Mouse (Mus musculus): Measurements from ENCODE around the gene Atp6v0e. TPM values are rescaled to one million over a fixed set of nuclear protein-coding genes. Genes with fewer than 3 reads are reported as not detected.

Gene Atp6v0e
- polyA plus RNA-seq, 1 experiment from 2014 or later: 85.8 TPM

- Histone ChIP-seq H3K4me1 (peaks cover 3% of the 10 kb centered on the region), H3K27me3 (replicated peaks) (peaks cover 8% of the 10 kb centered on the region; the same call in 1 of the 2 replicates), H3K27ac (replicated peaks) (no peak overlapping the region), H3K9ac (replicated peaks) (no peak overlapping the region), H3K4me3 (replicated peaks) (no peak overlapping the region), H3K36me3 (no peaks in the 10 kb centered on the region), H3K4me2 (no peak overlapping the region), H3K9me3 (replicated peaks) (no peaks in the 10 kb centered on the region)
- ATAC-seq (ENCODE audit: low FRiP score): no peak
- 55% methylated on average over 4 of the region's 4 CpGs for WGBS
These were observed 8.2 kb downstream of the Atp6v0e start for GRCm38 (mm10) chr17:26671268-26671667.

DNA sequence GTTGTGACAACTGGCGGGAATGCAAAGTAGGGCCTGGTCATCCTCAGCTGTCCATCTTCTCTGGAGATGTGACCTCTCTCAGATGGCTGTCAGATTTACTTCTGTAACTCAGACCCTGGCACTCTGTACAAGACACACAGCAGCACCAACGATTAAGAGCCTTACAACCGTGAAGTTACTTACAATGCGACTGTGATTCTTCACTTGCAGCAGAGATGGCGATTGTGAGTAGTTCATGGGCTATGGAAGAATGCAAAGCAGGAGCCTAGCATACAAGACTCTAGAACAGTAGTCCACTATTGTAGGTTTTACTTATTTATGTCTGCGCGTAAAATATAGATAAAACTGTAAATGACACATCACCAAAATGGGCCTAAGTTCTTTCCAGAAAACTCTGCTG, 12.8 kb downstream of the Atp6v0e start:
- Histone ChIP-seq H3K4me1 (peaks cover 32% of the 10 kb centered on the region), H3K27ac (replicated peaks) (peak overlapping the region; percentile 93), H3K27me3 (replicated peaks) (peaks cover 8% of the 10 kb centered on the region; the same call in 1 of the 2 replicates), H3K36me3 (peaks cover 4% of the 10 kb centered on the region), H3K4me3 (replicated peaks) (peak overlapping the region; percentile 97), H3K9me3 (replicated peaks) (no peaks in the 10 kb centered on the region), H3K9ac (replicated peaks) (peak overlapping the region; percentile 84), H3K4me2 (peak overlapping the region; percentile 72)
- ATAC-seq (ENCODE audit: low FRiP score): peak; percentile 51
- WGBS: 25% methylated on average over 7 of the region's 7 CpGs

DNA sequence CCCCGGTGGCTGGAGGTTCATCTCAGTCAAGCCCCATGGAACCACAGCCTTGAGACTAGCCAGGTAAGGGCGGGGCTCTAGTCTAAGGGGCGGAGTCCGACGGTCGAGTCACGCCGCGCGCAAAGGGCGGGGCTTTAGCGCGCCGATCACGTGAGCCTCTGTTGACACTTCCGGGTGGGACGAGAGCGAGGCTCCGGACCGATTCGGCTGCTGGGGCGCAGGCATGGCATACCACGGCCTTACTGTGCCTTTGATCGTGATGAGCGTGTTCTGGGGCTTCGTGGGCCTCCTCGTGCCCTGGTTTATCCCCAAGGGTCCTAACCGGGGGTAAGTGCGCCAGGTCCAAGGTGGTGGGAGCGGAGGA, 13.2 kb downstream of the Atp6v0e start:
- Histone ChIP-seq H3K27ac (replicated peaks) (peak overlapping the region; percentile 93), H3K9me3 (replicated peaks) (no peaks in the 10 kb centered on the region), H3K4me1 (peaks cover 32% of the 10 kb centered on the region), H3K4me2 (peak overlapping the region; percentile 72), H3K4me3 (replicated peaks) (peak overlapping the region; percentile 97), H3K27me3 (replicated peaks) (peaks cover 8% of the 10 kb centered on the region; the same call in 1 of the 2 replicates), H3K9ac (replicated peaks) (peak overlapping the region; percentile 84), H3K36me3 (peaks cover 4% of the 10 kb centered on the region)
- WGBS: under 1% methylated on average over 30 of the region's 30 CpGs
- ATAC-seq (ENCODE audit: low FRiP score): peak; percentile 98

GRCm38 (mm10) chr17:26676616-26677376, 13.8 kb downstream of the Atp6v0e start:
- Histone ChIP-seq H3K27ac (replicated peaks) (peak overlapping the region; percentile 93), H3K4me3 (replicated peaks) (peak overlapping the region; percentile 97), H3K4me1 (peaks cover 32% of the 10 kb centered on the region), H3K9me3 (replicated peaks) (no peaks in the 10 kb centered on the region), H3K4me2 (peak overlapping the region; percentile 72), H3K36me3 (peaks cover 4% of the 10 kb centered on the region), H3K27me3 (replicated peaks) (peaks cover 8% of the 10 kb centered on the region; the same call in 1 of the 2 replicates), H3K9ac (replicated peaks) (peak overlapping the region; percentile 84)
- WGBS: 2% methylated on average over 26 of the region's 26 CpGs
- peak; percentile 91 for ATAC-seq (ENCODE audit: low FRiP score)

- WGBS: 81% methylated on average over 7 of the region's 7 CpGs
- H3K27me3 ChIP-seq (replicated peaks): peaks cover 3% of the 10 kb centered on the region; the same call in 1 of the 2 replicates
- H3K4me3 ChIP-seq (replicated peaks): peak overlapping the region; percentile 97; the same call in 1 of the 2 replicates
- peak overlapping the region; percentile 6 for H3K9ac ChIP-seq (replicated peaks)
- H3K4me1 ChIP-seq: peaks cover 32% of the 10 kb centered on the region
- peak overlapping the region; percentile 72 for H3K4me2 ChIP-seq
- H3K27ac ChIP-seq (replicated peaks): no peak overlapping the region
- H3K9me3 ChIP-seq (replicated peaks): no peaks in the 10 kb centered on the region
- no peak for ATAC-seq (ENCODE audit: low FRiP score)
- H3K36me3 ChIP-seq: peaks cover 4% of the 10 kb centered on the region
These were observed 14.9 kb downstream of the Atp6v0e start for GRCm38 (mm10) chr17:26677711-26678637.

GRCm38 (mm10) chr17:26681276-26681675, 18.2 kb downstream of the Atp6v0e start:
- H3K27me3 ChIP-seq (replicated peaks): no peaks in the 10 kb centered on the region
- no peak for ATAC-seq (ENCODE audit: low FRiP score)
- H3K36me3 ChIP-seq: peaks cover 12% of the 10 kb centered on the region
- H3K9me3 ChIP-seq (replicated peaks): no peaks in the 10 kb centered on the region
- WGBS: 88% methylated on average over 6 of the region's 6 CpGs
- H3K9ac ChIP-seq (replicated peaks): no peak overlapping the region
- H3K4me3 ChIP-seq (replicated peaks): no peak overlapping the region
- H3K27ac ChIP-seq (replicated peaks): no peak overlapping the region
- no peak overlapping the region for H3K4me2 ChIP-seq
- H3K4me1 ChIP-seq: peaks cover 29% of the 10 kb centered on the region

- Histone ChIP-seq H3K9ac (replicated peaks) (no peak overlapping the region), H3K4me1 (peaks cover 22% of the 10 kb centered on the region), H3K36me3 (peaks cover 9% of the 10 kb centered on the region), H3K27ac (replicated peaks) (no peak overlapping the region), H3K4me3 (replicated peaks) (no peak overlapping the region), H3K27me3 (replicated peaks) (no peaks in the 10 kb centered on the region), H3K9me3 (replicated peaks) (no peaks in the 10 kb centered on the region), H3K4me2 (no peak overlapping the region)
- ATAC-seq (ENCODE audit: low FRiP score): no peak
- 93% methylated on average over 17 of the region's 17 CpGs for WGBS
These were observed 23.4 kb downstream of the Atp6v0e start for GRCm38 (mm10) chr17:26686334-26687000.

DNA sequence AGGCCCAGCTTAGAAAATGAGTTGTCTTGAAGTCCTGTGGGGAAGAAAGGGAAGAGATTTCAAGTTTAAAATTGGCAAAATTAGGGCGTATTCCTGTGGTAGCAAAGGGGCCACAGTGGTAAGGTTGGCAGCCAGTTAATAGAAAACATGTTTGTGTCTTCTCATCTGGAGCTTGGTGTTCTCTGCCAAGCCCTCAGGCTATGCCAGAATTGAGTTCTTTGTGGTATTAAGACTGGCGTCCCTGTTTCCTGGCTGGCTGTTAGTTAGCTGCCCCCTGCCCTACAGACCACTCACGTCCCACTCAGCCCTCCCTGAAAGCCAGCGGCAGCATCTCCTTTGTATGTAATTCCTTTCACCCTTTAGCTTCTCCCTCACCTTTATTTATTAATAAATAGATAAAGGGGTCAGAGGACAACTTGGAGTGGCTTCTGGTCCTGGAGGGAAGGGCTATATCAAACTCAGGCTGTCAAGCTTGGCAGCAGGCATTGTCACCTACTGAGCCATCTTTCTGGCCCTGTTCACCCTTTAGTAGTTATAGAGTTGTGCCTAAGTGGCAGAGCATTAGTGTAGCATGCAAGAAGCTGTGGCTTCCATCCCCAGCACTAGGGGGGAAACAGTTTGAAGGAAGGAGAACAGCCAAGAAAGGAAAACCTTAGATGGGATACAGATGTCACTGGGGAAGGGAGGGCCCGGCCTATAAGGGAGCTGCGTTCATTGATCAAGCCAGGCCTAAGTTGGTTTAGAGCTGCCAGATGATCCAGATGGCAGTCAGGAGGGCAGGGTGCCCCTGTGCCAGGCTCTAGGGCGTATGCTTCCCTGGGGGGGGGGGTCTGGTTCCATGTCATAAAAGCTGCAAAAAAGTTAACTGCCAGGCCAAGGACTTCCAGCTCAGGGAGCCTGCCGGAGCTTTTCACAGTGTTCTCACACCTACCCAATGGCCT, 26.0 kb downstream of the Atp6v0e start:
- no peak overlapping the region for H3K4me2 ChIP-seq
- no peak for ATAC-seq (ENCODE audit: low FRiP score)
- no peak overlapping the region for H3K4me3 ChIP-seq (replicated peaks)
- H3K36me3 ChIP-seq: peaks cover 3% of the 10 kb centered on the region
- 64% methylated on average over 8 of the region's 8 CpGs for WGBS
- no peaks in the 10 kb centered on the region for H3K27me3 ChIP-seq (replicated peaks)
- peaks cover 29% of the 10 kb centered on the region for H3K4me1 ChIP-seq
- H3K9ac ChIP-seq (replicated peaks): 0 out of 2 replicates have a peak overlapping the region, but pooled peaks have one; percentile 5
- peak overlapping the region; percentile 67 for H3K27ac ChIP-seq (replicated peaks)
- H3K9me3 ChIP-seq (replicated peaks): no peaks in the 10 kb centered on the region

GRCm38 (mm10) chr17:26689810-26690209, 26.8 kb downstream of the Atp6v0e start:
- no peak for ATAC-seq (ENCODE audit: low FRiP score)
- no peaks in the 10 kb centered on the region for H3K9me3 ChIP-seq (replicated peaks)
- no peaks in the 10 kb centered on the region for H3K36me3 ChIP-seq
- no peak overlapping the region for H3K4me2 ChIP-seq
- peaks cover 29% of the 10 kb centered on the region for H3K4me1 ChIP-seq
- no peaks in the 10 kb centered on the region for H3K27me3 ChIP-seq (replicated peaks)
- no peak overlapping the region for H3K4me3 ChIP-seq (replicated peaks)
- H3K27ac ChIP-seq (replicated peaks): peak overlapping the region; percentile 67; the same call in 1 of the 2 replicates
- no peak overlapping the region for H3K9ac ChIP-seq (replicated peaks)
- 51% methylated on average over 2 of the region's 2 CpGs for WGBS

- H3K4me2 ChIP-seq: no peak overlapping the region
- WGBS: 77% methylated on average over 5 of the region's 5 CpGs
- ATAC-seq (ENCODE audit: low FRiP score): no peak
- no peak overlapping the region for H3K4me3 ChIP-seq (replicated peaks)
- H3K9me3 ChIP-seq (replicated peaks): no peaks in the 10 kb centered on the region
- no peaks in the 10 kb centered on the region for H3K36me3 ChIP-seq
- no peak overlapping the region for H3K9ac ChIP-seq (replicated peaks)
- H3K27ac ChIP-seq (replicated peaks): 0 out of 2 replicates have a peak overlapping the region, but pooled peaks have one; percentile 67
- no peaks in the 10 kb centered on the region for H3K27me3 ChIP-seq (replicated peaks)
- peaks cover 29% of the 10 kb centered on the region for H3K4me1 ChIP-seq
These were observed 27.2 kb downstream of the Atp6v0e start for GRCm38 (mm10) chr17:26690236-26690635.
